Mouse (Mus musculus): ENCODE results near the gene Nadk2. TPM values are rescaled to one million over a fixed set of nuclear protein-coding genes. Genes with fewer than 3 reads are reported as not detected.

Nadk2 gene
- total and polyA plus RNA-seq, 3 experiments = 20.9 to 74.8 (median 61.4) TPM

- H3K36me3 ChIP-seq (ENCODE audit: control insufficient read depth, insufficient read depth, low read length) = no peaks in the 10 kb centered on the region
- H3K79me2 ChIP-seq (replicated peaks; ENCODE audit: control insufficient read depth, insufficient read depth, low read length) = no peaks in the 10 kb centered on the region
- H3K4me3 ChIP-seq = no peak overlapping the region
- intact Hi-C loops (cut with DNase I) = no loop called here
- no peaks in the 10 kb centered on the region for H3K4me1 ChIP-seq (ENCODE audit: control insufficient read depth, insufficient read depth, low read length)
- TF ChIP-seq EP300 (IDR thresholded peaks at IDR 0.05; ENCODE audit: insufficient read depth, low read depth, low read length) = no peak
- no peak for TF ChIP-seq CTCF (IDR thresholded peaks at IDR 0.05)
- no peak for TF ChIP-seq POLR2A (IDR thresholded peaks at IDR 0.05; ENCODE audit: insufficient read depth, low read depth, low read length)
- no peak for DNase-seq
- no peak overlapping the region for H3K27ac ChIP-seq
- H3K9ac ChIP-seq (ENCODE audit: low read depth, low read length) = no peak overlapping the region
- H3K27me3 ChIP-seq (ENCODE audit: control insufficient read depth, insufficient read depth, low read length) = no peaks in the 10 kb centered on the region
- WGBS = 81% methylated on average over 6 of the region's 6 CpGs
These were observed 39.7 kb downstream of the Nadk2 start for GRCm38 (mm10) chr15:9110526-9111347.

GRCm38 (mm10) chr15:9111648-9112047 is 40.6 kb downstream of the Nadk2 start:
- Histone ChIP-seq H3K4me1 (ENCODE audit: control insufficient read depth, insufficient read depth, low read length) (no peaks in the 10 kb centered on the region), H3K27ac (no peak overlapping the region), H3K27me3 (ENCODE audit: control insufficient read depth, insufficient read depth, low read length) (no peaks in the 10 kb centered on the region), H3K4me3 (no peak overlapping the region), H3K9ac (ENCODE audit: low read depth, low read length) (no peak overlapping the region), H3K79me2 (replicated peaks; ENCODE audit: control insufficient read depth, insufficient read depth, low read length) (no peaks in the 10 kb centered on the region), H3K36me3 (ENCODE audit: control insufficient read depth, insufficient read depth, low read length) (no peaks in the 10 kb centered on the region)
- no peak for DNase-seq
- intact Hi-C loops (cut with DNase I) = no loop called here
- 76% methylated on average over 3 of the region's 3 CpGs for WGBS
- no peak for TF ChIP-seq POLR2A (IDR thresholded peaks at IDR 0.05; ENCODE audit: insufficient read depth, low read depth, low read length)
- TF ChIP-seq CTCF (IDR thresholded peaks at IDR 0.05) = no peak
- no peak for TF ChIP-seq EP300 (IDR thresholded peaks at IDR 0.05; ENCODE audit: insufficient read depth, low read depth, low read length)

GRCm38 (mm10) chr15:9113556-9113955 is 42.5 kb downstream of the Nadk2 start:
- no peak overlapping the region for H3K4me3 ChIP-seq
- no peak overlapping the region for H3K27ac ChIP-seq
- TF ChIP-seq EP300 (IDR thresholded peaks at IDR 0.05; ENCODE audit: insufficient read depth, low read depth, low read length) (no peak), CTCF (IDR thresholded peaks at IDR 0.05) (no peak), POLR2A (IDR thresholded peaks at IDR 0.05; ENCODE audit: insufficient read depth, low read depth, low read length) (no peak)
- DNase-seq = no peak
- H3K4me1 ChIP-seq (ENCODE audit: control insufficient read depth, insufficient read depth, low read length) = no peaks in the 10 kb centered on the region
- no peak overlapping the region for H3K9ac ChIP-seq (ENCODE audit: low read depth, low read length)
- intact Hi-C loops (cut with DNase I) = no loop called here
- no peaks in the 10 kb centered on the region for H3K36me3 ChIP-seq (ENCODE audit: control insufficient read depth, insufficient read depth, low read length)
- no peaks in the 10 kb centered on the region for H3K79me2 ChIP-seq (replicated peaks; ENCODE audit: control insufficient read depth, insufficient read depth, low read length)
- WGBS = 65% methylated on average over 9 of the region's 9 CpGs
- no peaks in the 10 kb centered on the region for H3K27me3 ChIP-seq (ENCODE audit: control insufficient read depth, insufficient read depth, low read length)

- no peak overlapping the region for H3K4me3 ChIP-seq
- no peaks in the 10 kb centered on the region for H3K4me1 ChIP-seq (ENCODE audit: control insufficient read depth, insufficient read depth, low read length)
- TF ChIP-seq EP300 (IDR thresholded peaks at IDR 0.05; ENCODE audit: insufficient read depth, low read depth, low read length) (no peak), POLR2A (IDR thresholded peaks at IDR 0.05; ENCODE audit: insufficient read depth, low read depth, low read length) (no peak), CTCF (IDR thresholded peaks at IDR 0.05) (no peak)
- no peaks in the 10 kb centered on the region for H3K27me3 ChIP-seq (ENCODE audit: control insufficient read depth, insufficient read depth, low read length)
- DNase-seq = no peak
- no peak overlapping the region for H3K27ac ChIP-seq
- H3K9ac ChIP-seq (ENCODE audit: low read depth, low read length) = no peak overlapping the region
- no peaks in the 10 kb centered on the region for H3K79me2 ChIP-seq (replicated peaks; ENCODE audit: control insufficient read depth, insufficient read depth, low read length)
- intact Hi-C loops (cut with DNase I) = no loop called here
- H3K36me3 ChIP-seq (ENCODE audit: control insufficient read depth, insufficient read depth, low read length) = no peaks in the 10 kb centered on the region
- 93% methylated on average over 4 of the region's 4 CpGs for WGBS
These were observed 43.1 kb downstream of the Nadk2 start for GRCm38 (mm10) chr15:9114131-9114530.

- Histone ChIP-seq H3K27ac (no peak overlapping the region), H3K4me3 (no peak overlapping the region), H3K27me3 (ENCODE audit: control insufficient read depth, insufficient read depth, low read length) (no peaks in the 10 kb centered on the region), H3K36me3 (ENCODE audit: control insufficient read depth, insufficient read depth, low read length) (no peaks in the 10 kb centered on the region), H3K9ac (ENCODE audit: low read depth, low read length) (no peak overlapping the region), H3K79me2 (replicated peaks; ENCODE audit: control insufficient read depth, insufficient read depth, low read length) (no peaks in the 10 kb centered on the region), H3K4me1 (ENCODE audit: control insufficient read depth, insufficient read depth, low read length) (no peaks in the 10 kb centered on the region)
- WGBS = 59% methylated on average over 5 of the region's 5 CpGs
- intact Hi-C loops (cut with DNase I) = no loop called here
- no peak for DNase-seq
- TF ChIP-seq EP300 (IDR thresholded peaks at IDR 0.05; ENCODE audit: insufficient read depth, low read depth, low read length) (no peak), POLR2A (IDR thresholded peaks at IDR 0.05; ENCODE audit: insufficient read depth, low read depth, low read length) (no peak), CTCF (IDR thresholded peaks at IDR 0.05) (no peak)
These were observed 43.5 kb downstream of the Nadk2 start for GRCm38 (mm10) chr15:9114599-9114998.

GRCm38 (mm10) chr15:9118852-9119251 is 47.8 kb downstream of the Nadk2 start:
- 90% methylated on average over 4 of the region's 4 CpGs for WGBS
- Histone ChIP-seq H3K4me1 (ENCODE audit: control insufficient read depth, insufficient read depth, low read length) (no peaks in the 10 kb centered on the region), H3K9ac (ENCODE audit: low read depth, low read length) (no peak overlapping the region), H3K36me3 (ENCODE audit: control insufficient read depth, insufficient read depth, low read length) (no peaks in the 10 kb centered on the region), H3K79me2 (replicated peaks; ENCODE audit: control insufficient read depth, insufficient read depth, low read length) (no peaks in the 10 kb centered on the region), H3K27me3 (ENCODE audit: control insufficient read depth, insufficient read depth, low read length) (no peaks in the 10 kb centered on the region), H3K4me3 (no peak overlapping the region), H3K27ac (no peak overlapping the region)
- DNase-seq = no peak
- TF ChIP-seq EP300 (IDR thresholded peaks at IDR 0.05; ENCODE audit: insufficient read depth, low read depth, low read length) (no peak), CTCF (IDR thresholded peaks at IDR 0.05) (no peak), POLR2A (IDR thresholded peaks at IDR 0.05; ENCODE audit: insufficient read depth, low read depth, low read length) (no peak)
- intact Hi-C loops (cut with DNase I) = no loop called here

Data from heart, adult 2 months (tissue).